Mouse (Mus musculus) C2C12 (cell line): ENCODE measurements at regions not wholly inside any gene's neighbourhood (a gene's known extent, or its start where the extent isn't known, plus 50 kb on each side); places are given as distances from the start of the nearest gene placed in this dataset.

Experiments
- CEBPB ChIP-seq: IDR thresholded peaks from one replicate; pipeline ENCODE4 v1.6.1; 2011; ENCODE audit warnings: low read depth, mild to moderate bottlenecking, control low read depth, moderate library complexity
- CTCF ChIP-seq: IDR thresholded peaks from one replicate; pipeline ENCODE4 v1.5.1; 2011; ENCODE audit not compliant: control insufficient read depth, insufficient read depth, insufficient read length

GRCm38 (mm10) chr12:117346091-117346490 is 170.2 kb upstream of the Rapgef5 start:
- TF ChIP-seq CTCF = no peak
- no peak for TF ChIP-seq CEBPB
